Mouse (Mus musculus): Measurements from ENCODE around the gene Trmt112. TPM values are rescaled to one million over a fixed set of nuclear protein-coding genes. Genes with fewer than 3 reads are reported as not detected.

The Trmt112 gene
- polyA plus RNA-seq, 1 experiment from 2014 or later = 68.6 TPM

GRCm38 (mm10) chr19:6955424-6955823, 45.9 kb downstream of the Trmt112 start:
- WGBS (ENCODE audit: insufficient replicate concordance) = 78% methylated on average over 6 of the region's 7 CpGs
- no peak overlapping the region for H3K27ac ChIP-seq (ENCODE audit: low read depth)
- no peaks in the 10 kb centered on the region for H3K9me3 ChIP-seq (ENCODE audit: low read length)
- DNase-seq = peak; percentile 31
- H3K36me3 ChIP-seq (replicated peaks; ENCODE audit: insufficient read depth, low read length) = peaks cover 30% of the 10 kb centered on the region
- H3K4me1 ChIP-seq (ENCODE audit: insufficient read depth) = peaks cover 16% of the 10 kb centered on the region
- TF ChIP-seq EP300 (IDR thresholded peaks at IDR 0.05; ENCODE audit: low read depth) (no peak), CTCF (IDR thresholded peaks at IDR 0.05; ENCODE audit: low read depth) (peak; percentile 7; the same call in 1 of the 2 replicates)
- H3K4me2 ChIP-seq (ENCODE audit: low read depth, low read length) = no peak overlapping the region
- no peaks in the 10 kb centered on the region for H3K27me3 ChIP-seq (ENCODE audit: insufficient read depth, low read length)
- H3K9ac ChIP-seq (replicated peaks) = no peak overlapping the region
- ATAC-seq = no peak
- no peak overlapping the region for H3K4me3 ChIP-seq (ENCODE audit: low read depth, low read length)

- Histone ChIP-seq H3K4me2 (ENCODE audit: low read depth, low read length) (no peak overlapping the region), H3K9me3 (ENCODE audit: low read length) (no peaks in the 10 kb centered on the region), H3K9ac (replicated peaks) (no peak overlapping the region), H3K27ac (ENCODE audit: low read depth) (no peak overlapping the region), H3K36me3 (replicated peaks; ENCODE audit: insufficient read depth, low read length) (peaks cover 30% of the 10 kb centered on the region), H3K4me3 (ENCODE audit: low read depth, low read length) (no peak overlapping the region), H3K4me1 (ENCODE audit: insufficient read depth) (peaks cover 12% of the 10 kb centered on the region), H3K27me3 (ENCODE audit: insufficient read depth, low read length) (no peaks in the 10 kb centered on the region)
- TF ChIP-seq CTCF (IDR thresholded peaks at IDR 0.05; ENCODE audit: low read depth) (no peak), EP300 (IDR thresholded peaks at IDR 0.05; ENCODE audit: low read depth) (no peak)
- DNase-seq (no peak), ATAC-seq (no peak)
- 84% methylated on average over 10 of the region's 10 CpGs for WGBS (ENCODE audit: insufficient replicate concordance)
Observed at GRCm38 (mm10) chr19:6956461-6956860, 47.0 kb downstream of the Trmt112 start.

Small RNAs within 50 kb of the gene (microRNA-seq; reads per million reads assigned to microRNA genes)
- gene Mir6990 = 2.0 reads per million

Other genes starting within 250 kb of the Trmt112 start
- gene Rps6ka4, start 69.1 kb upstream of the Trmt112 start, polyA plus RNA-seq (2015; fragmentation: Nextera tagmentation; extraction: Ambion mirVana) = 4.2 and 5.2 TPM in 2 replicates
- 2.6 and 2.8 TPM in 2 replicates for gene Ccdc88b, start 51.5 kb upstream of the Trmt112 start, polyA plus RNA-seq (2015; fragmentation: Nextera tagmentation; extraction: Ambion mirVana)
- gene Prdx5, start 408 bp downstream of the Trmt112 start, polyA plus RNA-seq (2015; fragmentation: Nextera tagmentation; extraction: Ambion mirVana) = 371 and 389 TPM in 2 replicates
- gene Esrra, start 12.1 kb downstream of the Trmt112 start, polyA plus RNA-seq (2015; fragmentation: Nextera tagmentation; extraction: Ambion mirVana) = 7.7 and 8.2 TPM in 2 replicates
- 0.81 TPM in 2 replicates for gene Catsperz, start 15.7 kb downstream of the Trmt112 start, polyA plus RNA-seq (2015; fragmentation: Nextera tagmentation; extraction: Ambion mirVana)
- 0.06 and 0.09 TPM in 2 replicates for gene Kcnk4, start 24.8 kb downstream of the Trmt112 start, polyA plus RNA-seq (2015; fragmentation: Nextera tagmentation; extraction: Ambion mirVana)
- 29.9 and 30.6 TPM in 2 replicates for gene Bad, start 32.2 kb downstream of the Trmt112 start, polyA plus RNA-seq (2015; fragmentation: Nextera tagmentation; extraction: Ambion mirVana)
- 8.9 and 10.2 TPM in 2 replicates for gene Gpr137, start 32.8 kb downstream of the Trmt112 start, polyA plus RNA-seq (2015; fragmentation: Nextera tagmentation; extraction: Ambion mirVana)
- 48.3 and 57.2 TPM in 2 replicates for gene Ppp1r14b, start 65.3 kb downstream of the Trmt112 start, polyA plus RNA-seq (2015; fragmentation: Nextera tagmentation; extraction: Ambion mirVana)
- 3.5 and 3.6 TPM in 2 replicates for gene Plcb3, start 66.8 kb downstream of the Trmt112 start, polyA plus RNA-seq (2015; fragmentation: Nextera tagmentation; extraction: Ambion mirVana)
- gene Fkbp2, start 70.8 kb downstream of the Trmt112 start, polyA plus RNA-seq (2015; fragmentation: Nextera tagmentation; extraction: Ambion mirVana) = 78.5 and 79.0 TPM in 2 replicates
- 11.9 and 13.7 TPM in 2 replicates for gene Vegfb, start 78.0 kb downstream of the Trmt112 start, polyA plus RNA-seq (2015; fragmentation: Nextera tagmentation; extraction: Ambion mirVana)
- 10.9 and 11.2 TPM in 2 replicates for gene Dnajc4, start 82.9 kb downstream of the Trmt112 start, polyA plus RNA-seq (2015; fragmentation: Nextera tagmentation; extraction: Ambion mirVana)
- 11.6 and 14.5 TPM in 2 replicates for gene Nudt22, start 86.4 kb downstream of the Trmt112 start, polyA plus RNA-seq (2015; fragmentation: Nextera tagmentation; extraction: Ambion mirVana)
- 2.9 and 4.1 TPM in 2 replicates for gene Trpt1, start 86.4 kb downstream of the Trmt112 start, polyA plus RNA-seq (2015; fragmentation: Nextera tagmentation; extraction: Ambion mirVana)
- gene Fermt3, start 109.8 kb downstream of the Trmt112 start, polyA plus RNA-seq (2015; fragmentation: Nextera tagmentation; extraction: Ambion mirVana) = 60.5 and 70.2 TPM in 2 replicates
- gene Stip1, start 130.3 kb downstream of the Trmt112 start, polyA plus RNA-seq (2015; fragmentation: Nextera tagmentation; extraction: Ambion mirVana) = 47.2 and 51.4 TPM in 2 replicates
- 11.7 and 14.9 TPM in 2 replicates for gene Macrod1, start 147.1 kb downstream of the Trmt112 start, polyA plus RNA-seq (2015; fragmentation: Nextera tagmentation; extraction: Ambion mirVana)
- 0.12 and 0.21 TPM in 2 replicates for gene Flrt1, start 196.0 kb downstream of the Trmt112 start, polyA plus RNA-seq (2015; fragmentation: Nextera tagmentation; extraction: Ambion mirVana)